Mouse (Mus musculus) B cell, adult 2 months (primary cell): ENCODE results near the gene Gm11096.

Experiments used
- DNase-seq, 2 experiments: peaks; one replicate each; pipeline ENCODE4 v3.0.0; 2022

Gene Gm11096

GRCm38 (mm10) chr17:81441463-81441862 is at the start of gene Gm11096:
Gene Gm11096, plus strand, starts transcription at chr17:81441763.
- no peak for DNase-seq

- DNase-seq, result no peak
These were observed 48.5 kb upstream of the Gm11096 start for GRCm38 (mm10) chr17:81393040-81393439.

- DNase-seq, result no peak
These were observed 47.4 kb upstream of the Gm11096 start for GRCm38 (mm10) chr17:81394124-81394523.

GRCm38 (mm10) chr17:81397434-81397833 is 44.1 kb upstream of the Gm11096 start:
- DNase-seq, result no peak

- DNase-seq, result no peak
These were observed 41.2 kb upstream of the Gm11096 start for GRCm38 (mm10) chr17:81400377-81400776.

GRCm38 (mm10) chr17:81402636-81403035 is 38.9 kb upstream of the Gm11096 start:
- DNase-seq, result no peak

- no peak for DNase-seq
These were observed 38.4 kb upstream of the Gm11096 start for GRCm38 (mm10) chr17:81403121-81403520.

- DNase-seq, result no peak
These were observed 37.3 kb upstream of the Gm11096 start for GRCm38 (mm10) chr17:81404225-81404624.

- no peak for DNase-seq
These were observed 28.8 kb upstream of the Gm11096 start for GRCm38 (mm10) chr17:81412736-81413135.

- no peak for DNase-seq
These were observed 25.0 kb upstream of the Gm11096 start for GRCm38 (mm10) chr17:81416361-81417114.

GRCm38 (mm10) chr17:81419802-81420459 is 21.6 kb upstream of the Gm11096 start:
- DNase-seq, result no peak

GRCm38 (mm10) chr17:81424256-81424912 is 17.2 kb upstream of the Gm11096 start:
- no peak for DNase-seq

- no peak for DNase-seq
These were observed 14.3 kb upstream of the Gm11096 start for GRCm38 (mm10) chr17:81427245-81427644.

- no peak for DNase-seq
These were observed 8.8 kb upstream of the Gm11096 start for GRCm38 (mm10) chr17:81432733-81433132.

- DNase-seq, result no peak
These were observed 8.4 kb upstream of the Gm11096 start for GRCm38 (mm10) chr17:81433148-81433547.

- DNase-seq, result no peak
These were observed 13.7 kb downstream of the Gm11096 start for GRCm38 (mm10) chr17:81455269-81455668.

GRCm38 (mm10) chr17:81455977-81456376 is 14.4 kb downstream of the Gm11096 start:
- no peak for DNase-seq

GRCm38 (mm10) chr17:81459379-81459778 is 17.8 kb downstream of the Gm11096 start:
- DNase-seq, result no peak

GRCm38 (mm10) chr17:81468941-81469340 is 27.4 kb downstream of the Gm11096 start:
- DNase-seq, result no peak

GRCm38 (mm10) chr17:81473363-81473762 is 31.8 kb downstream of the Gm11096 start:
- DNase-seq, result no peak

GRCm38 (mm10) chr17:81477420-81477819 is 35.9 kb downstream of the Gm11096 start:
- DNase-seq, result no peak

- DNase-seq, result no peak
These were observed 38.2 kb downstream of the Gm11096 start for GRCm38 (mm10) chr17:81479807-81480206.

- no peak for DNase-seq
These were observed 39.0 kb downstream of the Gm11096 start for GRCm38 (mm10) chr17:81480351-81481161.
